Mouse (Mus musculus): ENCODE measurements around the gene Tango6.

Tango6 gene

GRCm38 (mm10) chr8:106700131-106700530 lies 17.3 kb downstream of the Tango6 start:
- DNase-seq (ENCODE audit: low read depth), result no peak

GRCm38 (mm10) chr8:106701360-106701759 lies 18.5 kb downstream of the Tango6 start:
- peak; percentile 21 for DNase-seq (ENCODE audit: low read depth)

GRCm38 (mm10) chr8:106704199-106704900 lies 21.5 kb downstream of the Tango6 start:
- DNase-seq (ENCODE audit: low read depth), result no peak

GRCm38 (mm10) chr8:106704901-106705321 lies 22.0 kb downstream of the Tango6 start:
- no peak for DNase-seq (ENCODE audit: low read depth)

- no peak for DNase-seq (ENCODE audit: low read depth)
Measured at GRCm38 (mm10) chr8:106706194-106706593, 23.3 kb downstream of the Tango6 start.

GRCm38 (mm10) chr8:106710002-106710401 lies 27.1 kb downstream of the Tango6 start:
- DNase-seq (ENCODE audit: low read depth), result no peak

GRCm38 (mm10) chr8:106712487-106712886 lies 29.6 kb downstream of the Tango6 start:
- DNase-seq (ENCODE audit: low read depth), result no peak

- no peak for DNase-seq (ENCODE audit: low read depth)
Measured at GRCm38 (mm10) chr8:106714297-106714696, 31.4 kb downstream of the Tango6 start.

- DNase-seq (ENCODE audit: low read depth), result peak; percentile 58
Measured at GRCm38 (mm10) chr8:106718091-106718500, 35.2 kb downstream of the Tango6 start.

GRCm38 (mm10) chr8:106720921-106721320 lies 38.1 kb downstream of the Tango6 start:
- no peak for DNase-seq (ENCODE audit: low read depth)

GRCm38 (mm10) chr8:106722453-106722852 lies 39.6 kb downstream of the Tango6 start:
- DNase-seq (ENCODE audit: low read depth), result no peak

GRCm38 (mm10) chr8:106723921-106724320 lies 41.1 kb downstream of the Tango6 start:
- no peak for DNase-seq (ENCODE audit: low read depth)

- no peak for DNase-seq (ENCODE audit: low read depth)
Measured at GRCm38 (mm10) chr8:106726551-106726950, 43.7 kb downstream of the Tango6 start.

GRCm38 (mm10) chr8:106727241-106727835 lies 44.5 kb downstream of the Tango6 start:
- no peak for DNase-seq (ENCODE audit: low read depth)

- no peak for DNase-seq (ENCODE audit: low read depth)
Measured at GRCm38 (mm10) chr8:106727889-106728288, 45.0 kb downstream of the Tango6 start.

- no peak for DNase-seq (ENCODE audit: low read depth)
Measured at GRCm38 (mm10) chr8:106732921-106733320, 50.1 kb downstream of the Tango6 start.

GRCm38 (mm10) chr8:106733703-106734102 lies 50.8 kb downstream of the Tango6 start:
- DNase-seq (ENCODE audit: low read depth), result no peak

GRCm38 (mm10) chr8:106734222-106734621 lies 51.4 kb downstream of the Tango6 start:
- no peak for DNase-seq (ENCODE audit: low read depth)

GRCm38 (mm10) chr8:106736861-106737662 lies 54.2 kb downstream of the Tango6 start:
- no peak for DNase-seq (ENCODE audit: low read depth)

GRCm38 (mm10) chr8:106737846-106738245 lies 55.0 kb downstream of the Tango6 start:
- no peak for DNase-seq (ENCODE audit: low read depth)

GRCm38 (mm10) chr8:106742321-106742720 lies 59.5 kb downstream of the Tango6 start:
- no peak for DNase-seq (ENCODE audit: low read depth)

GRCm38 (mm10) chr8:106743361-106743760 lies 60.5 kb downstream of the Tango6 start:
- no peak for DNase-seq (ENCODE audit: low read depth)

GRCm38 (mm10) chr8:106753436-106753835 lies 70.6 kb downstream of the Tango6 start:
- no peak for DNase-seq (ENCODE audit: low read depth)

Measured in naive thymus-derived CD4-positive, alpha-beta T cell, adult 2 months (primary cell).